Mouse (Mus musculus): ENCODE measurements around the gene Hcar2.

Hcar2 gene

GRCm38 (mm10) chr5:123865365-123865764 is at the start of gene Hcar2:
Gene Hcar2 (minus strand): TSS chr5:123865499.
- DNase-seq = no peak

DNA sequence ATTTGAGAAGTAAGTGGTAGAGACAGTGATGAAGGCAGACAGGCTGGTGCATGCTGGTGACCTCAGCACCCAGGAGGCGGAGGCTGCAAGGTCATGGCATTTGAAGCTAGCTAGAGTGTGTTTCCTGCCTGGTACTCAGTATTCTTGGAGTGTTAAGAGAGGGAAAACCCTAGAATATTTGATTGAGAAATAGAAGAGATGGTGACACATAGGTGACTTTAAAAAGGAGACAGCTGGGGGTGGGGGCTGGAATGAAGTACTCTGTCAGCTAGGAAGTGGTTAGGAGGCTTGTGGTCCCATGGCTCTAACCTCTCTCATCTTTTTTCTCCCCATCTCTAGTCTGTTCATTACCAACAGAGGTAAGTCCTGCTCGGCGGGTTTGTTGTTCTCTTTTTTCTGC is 49.6 kb upstream of the Hcar2 start:
- DNase-seq = no peak

- no peak for DNase-seq
These were observed 42.3 kb upstream of the Hcar2 start for GRCm38 (mm10) chr5:123907631-123907977.

DNA sequence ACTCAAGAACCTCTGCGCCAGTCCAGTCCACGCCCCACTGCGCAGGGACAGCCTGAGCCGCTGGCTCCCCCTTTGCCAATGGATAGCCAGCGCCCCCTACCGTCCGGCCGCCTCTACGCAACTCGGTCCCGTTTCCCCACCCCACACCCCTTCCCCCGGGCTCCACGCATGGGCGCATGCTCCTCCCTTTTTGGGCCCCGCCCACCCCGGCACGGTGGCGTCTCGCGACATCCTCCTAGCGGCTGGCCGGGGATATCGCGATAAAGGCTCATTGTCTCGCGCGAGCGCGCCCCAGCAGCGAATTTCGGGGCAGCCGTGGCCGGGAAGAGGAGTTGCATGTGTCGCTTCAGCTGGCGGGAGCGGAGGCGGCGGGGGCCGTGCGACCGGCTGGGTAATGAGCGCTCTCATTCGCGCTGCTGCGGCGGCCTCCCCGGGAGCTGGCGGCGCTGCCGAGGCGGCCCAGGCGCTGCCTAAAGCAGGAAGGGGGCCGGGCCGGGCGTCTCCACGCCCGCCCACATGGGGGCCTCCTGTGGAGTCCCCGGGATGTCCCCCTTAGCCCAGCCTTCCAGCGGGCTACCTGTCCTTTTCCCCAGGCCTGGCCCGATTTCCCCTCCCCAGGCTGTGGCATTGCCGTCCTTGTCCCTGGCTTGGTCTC is 41.8 kb upstream of the Hcar2 start, which contains the start of gene Denr:
Gene Denr, plus strand, starts transcription at position 200 of the 655 bp plus-strand sequence.
- DNase-seq = peak; percentile 99

GRCm38 (mm10) chr5:123906146-123906975 is 41.1 kb upstream of the Hcar2 start:
- no peak for DNase-seq

DNA sequence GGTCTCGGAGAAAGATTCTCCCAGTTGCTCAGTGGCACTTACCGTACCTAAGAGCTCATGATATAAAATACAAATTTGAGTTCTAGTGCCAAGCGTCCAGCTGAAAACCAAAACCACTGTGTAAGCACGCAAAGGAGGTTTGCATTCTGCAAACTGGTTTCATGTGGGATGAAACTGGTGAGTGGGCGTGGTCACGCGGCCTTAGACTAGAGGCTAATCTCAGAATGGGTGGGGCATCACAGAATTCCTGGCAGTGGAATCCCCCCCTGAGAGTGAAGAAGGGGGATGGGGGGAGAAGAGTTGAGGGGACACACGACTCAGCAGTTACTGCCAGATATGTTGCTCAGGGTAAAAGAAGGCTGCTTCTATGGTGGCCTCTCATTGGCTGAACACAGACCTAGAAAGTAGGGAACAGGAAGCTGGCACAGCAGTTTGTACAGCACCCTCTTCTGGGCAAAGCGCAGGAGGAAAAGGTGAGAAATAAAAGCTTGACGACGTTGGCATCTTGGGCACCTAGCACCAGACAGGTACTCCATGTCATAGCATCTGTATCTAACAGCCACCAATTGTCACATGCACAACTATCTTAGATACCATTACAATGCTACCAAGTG is 38.9 kb upstream of the Hcar2 start:
- DNase-seq = no peak

GRCm38 (mm10) chr5:123897352-123897751 is 32.1 kb upstream of the Hcar2 start:
- DNase-seq = no peak

DNA sequence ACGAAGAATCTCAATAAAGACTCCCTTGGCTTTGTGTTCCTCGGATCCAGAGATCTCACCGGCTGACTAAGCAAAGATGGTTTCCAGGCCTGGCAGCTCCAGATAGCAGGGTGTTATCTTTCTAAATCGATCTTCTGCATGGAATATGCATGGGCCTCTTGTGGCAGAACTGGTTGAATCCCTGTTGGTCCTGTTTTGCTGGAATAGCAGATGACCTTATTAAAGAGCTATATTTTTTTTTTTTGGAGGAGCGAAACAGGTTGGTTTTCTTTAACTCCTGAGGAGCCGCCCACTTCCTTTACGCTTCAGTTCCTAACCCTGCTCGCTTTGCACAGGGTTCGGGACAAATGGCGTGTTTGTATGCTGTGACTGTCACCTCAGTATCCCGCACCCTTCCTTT is 31.1 kb upstream of the Hcar2 start:
- DNase-seq = no peak

DNA sequence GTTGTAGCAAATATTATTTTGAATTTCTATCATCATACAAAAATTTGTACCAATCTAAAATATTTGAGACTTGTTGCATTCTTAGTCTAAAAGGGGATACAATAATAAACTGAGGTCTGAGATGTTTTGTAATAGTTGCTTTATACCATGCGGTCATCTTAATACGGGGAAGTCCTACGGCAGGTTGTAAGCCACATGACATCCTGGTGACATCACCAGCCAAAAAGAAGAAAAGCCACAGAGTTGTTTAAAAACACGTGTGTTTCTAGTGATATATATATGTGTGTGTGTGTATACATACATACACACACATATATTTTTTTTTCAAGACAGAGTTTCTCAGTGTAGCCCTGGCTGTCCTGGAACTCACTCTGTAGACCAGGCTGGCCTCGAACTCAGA is 28.2 kb upstream of the Hcar2 start:
- DNase-seq = no peak

DNA sequence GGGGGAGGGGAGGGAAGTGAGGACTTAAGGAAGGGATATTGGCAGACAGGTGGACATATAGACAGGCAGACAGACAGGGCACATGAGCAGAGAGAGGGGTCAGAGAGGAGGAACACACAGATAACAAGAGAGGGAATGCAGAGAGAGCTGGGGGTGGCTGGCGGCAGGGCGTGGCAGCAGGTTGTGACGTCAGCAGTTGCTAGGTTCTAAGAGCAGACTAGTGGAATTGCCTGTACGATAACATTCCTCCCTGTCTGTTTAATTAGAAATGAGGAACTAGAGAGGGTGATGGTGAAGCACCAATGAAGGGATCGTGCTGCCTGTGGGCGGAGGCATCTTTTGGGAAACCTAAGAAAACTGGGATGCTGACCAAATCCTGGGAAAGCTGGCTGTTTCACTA is 26.4 kb upstream of the Hcar2 start:
- DNase-seq = peak in 1 of 2 experiments; percentile 24

DNA sequence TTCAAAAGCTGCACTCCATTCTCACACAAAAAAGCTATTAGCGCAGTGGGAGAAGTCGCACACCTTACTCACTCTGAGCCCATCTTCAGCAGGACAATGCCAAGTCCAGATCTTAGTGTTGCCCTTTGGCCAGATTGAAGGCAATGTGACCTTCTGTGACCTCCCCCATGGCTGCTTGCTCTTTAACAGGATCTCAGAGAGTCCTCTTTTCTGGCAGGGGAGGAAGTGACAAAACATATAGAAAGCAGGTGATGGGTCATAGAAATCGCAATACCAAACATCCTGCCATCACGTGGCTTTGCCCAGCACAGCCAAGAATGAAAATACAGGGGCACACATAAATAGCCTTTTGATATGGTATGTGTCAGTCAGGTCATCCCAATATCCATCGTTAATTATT is 25.7 kb upstream of the Hcar2 start:
- no peak for DNase-seq

DNA sequence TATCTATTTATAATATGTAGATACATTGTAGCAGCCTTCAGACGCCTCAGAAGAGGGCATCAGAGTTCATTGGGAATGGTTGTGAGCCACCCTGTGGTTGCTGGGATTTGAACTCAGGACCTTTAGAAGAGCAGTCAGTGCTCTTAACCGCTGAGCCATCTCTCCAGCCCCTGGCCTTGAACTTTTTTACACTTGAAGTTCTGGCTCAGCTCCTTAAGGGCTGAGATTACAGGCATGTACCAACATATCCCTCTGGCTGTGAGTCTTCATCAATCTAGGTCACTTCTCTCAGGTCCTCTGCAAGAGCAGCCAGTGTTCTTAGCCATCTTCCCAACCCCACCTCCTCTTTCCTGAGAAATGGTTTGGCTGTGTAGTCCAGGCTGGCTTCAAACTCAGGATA is 25.0 kb upstream of the Hcar2 start:
- no peak for DNase-seq

DNA sequence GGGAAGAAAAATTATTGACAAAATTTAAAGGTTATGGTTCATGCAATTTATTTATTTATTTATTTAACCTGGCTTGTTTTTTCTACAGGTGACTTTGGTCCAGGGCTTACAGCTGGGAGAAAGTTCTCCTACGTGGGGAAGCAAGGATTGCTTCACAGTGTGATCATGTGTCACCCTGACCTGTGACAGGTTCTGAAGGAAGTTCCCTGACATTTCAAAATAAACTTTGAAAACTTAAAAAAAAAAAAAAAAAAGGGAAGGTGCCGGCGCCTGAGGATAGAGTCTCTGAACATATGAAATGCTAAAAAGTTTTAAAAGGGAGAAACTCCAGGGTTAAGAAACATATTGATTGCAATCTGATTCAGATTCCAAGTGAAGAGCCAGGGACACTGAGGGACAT is 21.1 kb upstream of the Hcar2 start:
- no peak for DNase-seq

- no peak for DNase-seq
These were observed 19.0 kb upstream of the Hcar2 start for GRCm38 (mm10) chr5:123884332-123884731.

DNA sequence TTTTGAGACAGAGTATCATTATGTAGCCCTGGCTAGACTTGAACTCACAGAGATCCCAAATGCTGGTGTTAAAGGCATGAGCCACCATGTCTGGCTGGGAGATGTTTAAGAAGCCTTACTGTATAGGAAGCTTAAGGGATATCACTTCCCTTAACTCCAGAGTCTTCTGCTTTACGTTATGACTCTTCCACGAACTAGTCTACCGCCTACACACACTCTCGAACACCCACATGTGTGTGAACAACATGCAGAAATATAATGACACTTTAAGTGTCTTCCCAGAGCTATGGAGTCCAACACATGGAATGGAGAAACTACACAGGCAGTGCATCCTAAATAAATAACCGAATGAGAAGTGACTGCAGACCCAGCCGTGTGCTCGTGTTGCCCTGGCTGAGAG is 18.6 kb upstream of the Hcar2 start:
- no peak for DNase-seq

DNA sequence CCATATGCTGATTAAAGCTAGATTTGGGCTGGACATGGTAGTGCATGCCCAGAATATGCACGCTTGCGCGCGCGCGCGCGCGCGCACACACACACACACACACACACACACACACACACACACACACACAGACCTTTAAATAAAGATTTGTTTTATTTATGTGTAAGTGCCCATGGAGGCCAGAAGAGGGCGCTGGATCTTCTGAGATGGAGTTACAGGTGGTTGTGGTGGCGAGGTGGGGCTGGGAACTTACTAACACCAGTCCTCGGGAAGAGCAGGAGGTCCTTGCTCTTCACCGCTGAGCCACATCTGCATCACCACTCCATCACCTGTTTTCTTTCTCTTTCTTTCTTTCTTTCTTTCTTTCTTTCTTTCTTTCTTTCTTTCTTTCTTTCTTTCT is 15.5 kb upstream of the Hcar2 start:
- DNase-seq = no peak

- peak; percentile 25 to 62 for DNase-seq
These were observed 14.6 kb upstream of the Hcar2 start, which contains the start of gene Hcar1 for GRCm38 (mm10) chr5:123879928-123880327. Gene Hcar1 (minus strand): TSS chr5:123880020.

- DNase-seq = peak in 1 of 2 experiments; percentile 10
These were observed 12.8 kb upstream of the Hcar2 start for GRCm38 (mm10) chr5:123878056-123878455.

DNA sequence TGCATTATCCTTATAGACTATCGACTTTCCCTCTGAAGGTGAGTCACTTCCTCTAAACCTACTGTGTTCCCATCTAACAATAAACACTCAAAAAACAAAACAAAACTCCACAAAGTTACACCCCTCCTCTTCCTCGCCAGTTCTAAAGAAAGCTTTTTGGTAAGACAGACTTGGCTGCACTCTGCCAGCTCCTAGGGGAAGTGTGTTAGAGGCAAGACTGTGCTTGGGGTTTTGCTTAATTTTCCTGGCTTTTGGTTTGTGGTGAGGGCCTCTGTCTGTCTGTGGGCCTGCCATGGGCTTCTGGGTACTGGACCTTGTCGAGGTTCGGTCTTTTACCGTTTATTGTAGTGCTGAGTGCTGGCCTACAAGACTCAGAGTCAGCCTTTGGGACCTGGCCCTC is 8.9 kb upstream of the Hcar2 start:
- DNase-seq = no peak

- no peak for DNase-seq
These were observed 4.3 kb upstream of the Hcar2 start for GRCm38 (mm10) chr5:123869615-123870014.

DNA sequence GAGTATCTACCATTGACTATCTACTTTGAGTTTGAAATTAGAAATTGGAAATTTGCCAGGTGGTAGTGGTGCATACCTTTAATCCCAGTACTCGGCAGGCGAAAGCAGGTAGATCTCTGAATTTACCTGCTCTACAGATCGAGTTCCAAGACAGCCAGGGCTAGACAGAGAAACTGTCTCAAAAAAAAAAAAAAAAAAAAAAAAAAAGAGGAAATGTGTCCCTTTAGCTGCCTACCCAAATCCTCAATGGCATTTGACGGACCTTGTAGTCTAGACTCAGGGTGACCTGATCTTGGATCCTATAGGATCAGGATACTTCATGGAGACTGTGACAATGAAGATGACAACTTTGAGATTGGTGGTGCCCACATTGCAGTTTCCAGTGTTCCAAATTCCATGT is 1.2 kb upstream of the Hcar2 start:
- DNase-seq = no peak

DNA sequence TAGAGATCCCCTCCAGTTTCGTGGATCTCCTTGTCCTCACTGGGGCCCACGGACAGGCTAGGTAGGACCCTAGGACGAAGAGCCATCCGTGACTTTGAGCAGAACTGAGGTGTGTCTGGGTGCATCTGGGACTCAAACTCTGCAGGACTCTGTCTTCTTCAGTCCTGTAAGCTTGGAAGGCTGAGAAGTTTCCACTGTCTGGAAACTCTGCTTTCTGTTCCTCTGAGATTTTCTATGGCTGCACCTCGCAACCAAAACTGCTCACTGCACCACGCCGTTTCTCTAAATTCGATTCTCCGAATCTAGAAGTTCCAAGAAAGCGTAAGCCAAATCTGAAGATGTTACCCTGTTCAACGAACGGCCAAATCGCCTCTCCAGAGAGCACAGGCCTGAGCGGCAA is 1.4 kb downstream of the Hcar2 start:
- DNase-seq = no peak

DNA sequence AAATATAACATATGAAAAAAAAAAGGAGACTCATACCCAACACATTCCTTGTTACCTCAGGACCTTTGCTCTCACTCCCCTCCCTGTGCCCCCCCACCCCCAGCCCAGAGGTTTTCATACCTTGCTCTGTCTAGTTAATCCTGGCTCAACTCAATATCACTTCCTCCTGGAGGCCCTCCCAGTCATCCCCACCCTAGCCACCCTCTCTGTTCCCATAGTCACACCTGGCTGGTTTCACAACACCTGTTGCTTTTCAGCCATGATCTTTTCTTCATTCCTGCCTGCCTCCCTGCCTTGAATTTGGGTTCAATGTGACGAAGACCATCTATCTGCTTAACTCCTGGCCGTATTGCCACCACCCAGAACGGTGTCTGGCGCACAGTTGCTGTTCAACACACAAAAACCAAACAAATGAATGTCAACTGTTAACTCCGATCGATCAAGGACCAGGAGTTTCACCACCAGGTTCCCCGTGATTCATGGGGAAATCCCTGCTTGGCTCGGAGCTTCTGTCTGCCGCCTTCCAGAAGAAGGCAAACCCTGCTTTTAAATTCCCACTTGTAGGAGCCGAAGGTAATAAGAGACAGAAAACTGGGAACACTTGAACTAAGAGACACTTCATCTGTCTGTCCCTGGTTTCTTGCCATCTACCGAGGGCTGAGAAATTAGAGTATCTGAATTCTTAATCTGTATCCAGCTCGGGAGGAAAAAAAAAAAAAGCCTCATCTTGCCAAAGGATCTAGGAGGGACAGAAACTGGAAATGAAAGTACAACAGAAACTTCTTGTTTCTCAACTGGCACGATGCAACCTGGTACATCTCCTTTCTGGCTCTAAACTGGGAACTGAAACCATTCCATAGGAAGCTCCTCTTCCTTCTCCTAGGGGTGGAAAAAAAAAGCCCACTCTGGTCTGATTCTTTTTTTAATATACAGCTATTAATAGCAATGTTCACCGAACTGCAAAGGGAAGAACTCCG is 2.6 kb downstream of the Hcar2 start:
- DNase-seq = no peak

All from kidney, postnatal 25 days (tissue).